Mouse (Mus musculus) embryonic fibroblast, embryonic 13.5 days (primary cell): ENCODE data around the gene Gcgr.

Experiments
- CTCF ChIP-seq: IDR thresholded peaks from 2 replicates; pipeline ENCODE4 v1.5.1; 2011; ENCODE audit warnings: mild to moderate bottlenecking, control low read depth, low read length, moderate library complexity, borderline replicate concordance; ENCODE audit not compliant: insufficient read depth
- POLR2A ChIP-seq: IDR thresholded peaks from 2 replicates; pipeline ENCODE4 v1.6.1; 2011; ENCODE audit warnings: low read depth, mild to moderate bottlenecking, control low read depth, low read length, moderate library complexity

DNA sequence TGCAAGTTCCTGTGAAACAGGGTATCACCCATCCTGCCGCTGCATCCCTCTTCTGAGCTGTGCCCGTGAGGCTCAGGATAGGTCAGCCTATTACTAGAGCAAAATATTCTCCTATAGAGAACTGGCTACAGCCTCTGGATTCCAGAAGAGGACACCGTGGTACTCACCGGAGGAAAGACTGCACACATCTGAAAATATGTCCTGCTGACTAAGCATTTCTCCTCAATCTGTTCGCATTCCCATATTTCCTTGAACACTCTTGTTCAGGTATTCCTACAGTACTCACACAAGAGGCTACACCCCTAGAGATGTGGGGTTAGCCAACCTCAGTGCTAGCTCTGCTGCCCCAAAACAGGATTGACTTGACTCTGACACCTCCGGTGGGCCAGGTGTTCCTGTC, 37.8 kb downstream of the Gcgr start:
- TF ChIP-seq POLR2A (no peak), CTCF (no peak)
